Mouse (Mus musculus): ENCODE results near the gene Map4. TPM values are rescaled to one million over a fixed set of nuclear protein-coding genes. Genes with fewer than 3 reads are reported as not detected.
A peak's percentile ranks its signal among the peaks of the same experiment; 100 is the strongest.
"Not testable (repeated sequence)": the region's sequence is repeated elsewhere in the genome, so short reads cannot be mapped to it uniquely, and the experiment has no call there.

The Map4 gene
- polyA plus RNA-seq, 1 experiment from 2014 or later: 7.7 TPM

GRCm38 (mm10) chr9:109968351-109969116 is 37.3 kb downstream of the Map4 start:
- WGBS (ENCODE audit: insufficient replicate concordance): 43% methylated on average over 4 of the region's 4 CpGs
- TF ChIP-seq EP300 (IDR thresholded peaks at IDR 0.05; ENCODE audit: low read depth) (no peak), CTCF (IDR thresholded peaks at IDR 0.05; ENCODE audit: low read depth) (no peak)
- Histone ChIP-seq H3K36me3 (replicated peaks; ENCODE audit: insufficient read depth, low read length) (no peaks in the 10 kb centered on the region), H3K4me3 (ENCODE audit: low read depth, low read length) (no peak overlapping the region), H3K9me3 (ENCODE audit: low read length) (no peaks in the 10 kb centered on the region), H3K4me2 (ENCODE audit: low read depth, low read length) (no peak overlapping the region), H3K4me1 (ENCODE audit: insufficient read depth) (peaks cover 5% of the 10 kb centered on the region), H3K27me3 (ENCODE audit: insufficient read depth, low read length) (no peaks in the 10 kb centered on the region), H3K27ac (ENCODE audit: low read depth) (no peak overlapping the region), H3K9ac (replicated peaks) (no peak overlapping the region)
- DNase-seq (no peak), ATAC-seq (no peak)

GRCm38 (mm10) chr9:109969181-109969580 is 37.9 kb downstream of the Map4 start:
- H3K27me3 ChIP-seq (ENCODE audit: insufficient read depth, low read length): no peaks in the 10 kb centered on the region
- no peak for ATAC-seq
- DNase-seq: no peak
- no peak for TF ChIP-seq CTCF (IDR thresholded peaks at IDR 0.05; ENCODE audit: low read depth)
- TF ChIP-seq EP300 (IDR thresholded peaks at IDR 0.05; ENCODE audit: low read depth): no peak
- peaks cover 5% of the 10 kb centered on the region for H3K4me1 ChIP-seq (ENCODE audit: insufficient read depth)
- H3K27ac ChIP-seq (ENCODE audit: low read depth): no peak overlapping the region
- H3K4me3 ChIP-seq (ENCODE audit: low read depth, low read length): no peak overlapping the region
- H3K36me3 ChIP-seq (replicated peaks; ENCODE audit: insufficient read depth, low read length): no peaks in the 10 kb centered on the region
- H3K9me3 ChIP-seq (ENCODE audit: low read length): no peaks in the 10 kb centered on the region
- H3K9ac ChIP-seq (replicated peaks): no peak overlapping the region
- 74% methylated on average over 3 of the region's 3 CpGs for WGBS (ENCODE audit: insufficient replicate concordance)
- H3K4me2 ChIP-seq (ENCODE audit: low read depth, low read length): no peak overlapping the region

GRCm38 (mm10) chr9:109969792-109970336 is 38.6 kb downstream of the Map4 start:
- Histone ChIP-seq H3K9me3 (ENCODE audit: low read length) (no peaks in the 10 kb centered on the region), H3K27me3 (ENCODE audit: insufficient read depth, low read length) (no peaks in the 10 kb centered on the region), H3K9ac (replicated peaks) (no peak overlapping the region), H3K4me1 (ENCODE audit: insufficient read depth) (peaks cover 5% of the 10 kb centered on the region), H3K36me3 (replicated peaks; ENCODE audit: insufficient read depth, low read length) (no peaks in the 10 kb centered on the region), H3K4me2 (ENCODE audit: low read depth, low read length) (no peak overlapping the region), H3K27ac (ENCODE audit: low read depth) (no peak overlapping the region), H3K4me3 (ENCODE audit: low read depth, low read length) (no peak overlapping the region)
- DNase-seq: no peak
- no peak for ATAC-seq
- 64% methylated on average over 4 of the region's 4 CpGs for WGBS (ENCODE audit: insufficient replicate concordance)
- TF ChIP-seq CTCF (IDR thresholded peaks at IDR 0.05; ENCODE audit: low read depth) (no peak), EP300 (IDR thresholded peaks at IDR 0.05; ENCODE audit: low read depth) (no peak)

GRCm38 (mm10) chr9:109971711-109972110 is 40.5 kb downstream of the Map4 start:
- not testable (repeated sequence) for H3K27ac ChIP-seq (ENCODE audit: low read depth); DNase-seq
- WGBS (ENCODE audit: insufficient replicate concordance): 89% methylated on average over 5 of the region's 5 CpGs

GRCm38 (mm10) chr9:109980223-109980622 is 49.0 kb downstream of the Map4 start:
- ATAC-seq; H3K27me3 ChIP-seq (ENCODE audit: insufficient read depth, low read length); DNase-seq; H3K27ac ChIP-seq (ENCODE audit: low read depth); H3K4me2 ChIP-seq (ENCODE audit: low read depth, low read length); H3K9ac ChIP-seq (replicated peaks); H3K4me1 ChIP-seq (ENCODE audit: insufficient read depth); H3K36me3 ChIP-seq (replicated peaks; ENCODE audit: insufficient read depth, low read length); H3K9me3 ChIP-seq (ENCODE audit: low read length); H3K4me3 ChIP-seq (ENCODE audit: low read depth, low read length): not testable (repeated sequence)
- WGBS (ENCODE audit: insufficient replicate concordance): 84% methylated on average over 4 of the region's 4 CpGs

More at GRCm38 (mm10) chr9:109971711-109972110, 40.5 kb downstream of the Map4 start:
- H3K4me2 ChIP-seq (ENCODE audit: low read depth, low read length); H3K9ac ChIP-seq (replicated peaks); H3K4me3 ChIP-seq (ENCODE audit: low read depth, low read length); H3K9me3 ChIP-seq (ENCODE audit: low read length); H3K4me1 ChIP-seq (ENCODE audit: insufficient read depth); ATAC-seq; H3K27me3 ChIP-seq (ENCODE audit: insufficient read depth, low read length); H3K36me3 ChIP-seq (replicated peaks; ENCODE audit: insufficient read depth, low read length): not testable (repeated sequence)

GRCm38 (mm10) chr9:109985416-109985815 is 54.2 kb downstream of the Map4 start:
- Histone ChIP-seq H3K4me1 (ENCODE audit: insufficient read depth) (no peaks in the 10 kb centered on the region), H3K36me3 (replicated peaks; ENCODE audit: insufficient read depth, low read length) (peaks cover 5% of the 10 kb centered on the region), H3K9ac (replicated peaks) (no peak overlapping the region), H3K27me3 (ENCODE audit: insufficient read depth, low read length) (no peaks in the 10 kb centered on the region), H3K4me2 (ENCODE audit: low read depth, low read length) (no peak overlapping the region), H3K4me3 (ENCODE audit: low read depth, low read length) (no peak overlapping the region), H3K9me3 (ENCODE audit: low read length) (no peaks in the 10 kb centered on the region), H3K27ac (ENCODE audit: low read depth) (no peak overlapping the region)
- peak; percentile 73 for ATAC-seq
- DNase-seq: peak; percentile 63
- 28% methylated on average over 4 of the region's 4 CpGs for WGBS (ENCODE audit: insufficient replicate concordance)
- TF ChIP-seq EP300 (IDR thresholded peaks at IDR 0.05; ENCODE audit: low read depth) (no peak), CTCF (IDR thresholded peaks at IDR 0.05; ENCODE audit: low read depth) (peak; percentile 88)

Data from liver, postnatal 0 days (tissue).